Mouse (Mus musculus): ENCODE measurements around the gene Ciao2b. TPM values are rescaled to one million over a fixed set of nuclear protein-coding genes. Genes with fewer than 3 reads are reported as not detected.
A peak's percentile ranks its signal among the peaks of the same experiment; 100 is the strongest.

Ciao2b gene
- polyA plus RNA-seq, 1 experiment from 2014 or later = 131 TPM

DNA sequence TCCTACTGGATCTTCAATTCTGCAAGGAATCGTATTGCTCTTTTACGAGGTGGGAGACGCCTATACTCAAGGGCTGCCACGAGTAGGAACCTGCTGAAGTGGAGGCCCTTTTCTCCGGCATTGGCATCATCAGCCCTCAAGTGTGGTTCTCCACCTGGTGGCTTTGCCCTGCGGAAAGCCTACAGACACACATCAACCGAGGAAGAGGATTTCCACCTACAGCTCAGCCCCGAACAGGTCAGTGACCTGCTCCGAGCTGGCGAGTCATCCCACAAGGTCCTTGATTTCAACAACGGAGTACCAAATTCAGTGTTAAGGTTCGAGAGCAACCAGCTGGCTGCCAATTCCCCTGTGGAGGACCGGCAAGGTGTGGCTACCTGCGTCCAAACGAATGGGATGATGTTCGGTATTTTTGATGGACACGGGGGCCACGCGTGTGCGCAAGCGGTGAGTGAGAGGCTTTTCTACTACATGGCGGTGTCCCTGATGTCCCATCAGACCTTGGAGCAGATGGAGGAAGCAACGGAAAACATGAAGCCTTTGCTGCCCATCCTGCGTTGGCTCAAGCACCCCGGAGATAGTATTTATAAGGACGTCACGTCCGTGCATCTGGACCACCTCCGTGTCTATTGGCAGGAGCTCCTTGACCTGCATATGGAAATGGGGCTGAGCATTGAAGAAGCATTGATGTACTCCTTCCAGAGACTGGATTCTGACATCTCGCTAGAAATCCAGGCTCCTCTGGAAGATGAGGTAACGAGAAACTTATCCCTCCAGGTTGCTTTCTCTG is 48.0 kb downstream of the Ciao2b start:
- Histone ChIP-seq H3K27ac (replicated peaks) (no peak overlapping the region), H3K4me3 (no peak overlapping the region), H3K36me3 (peaks cover 36% of the 10 kb centered on the region), H3K4me2 (no peak overlapping the region), H3K9ac (no peak overlapping the region), H3K9me3 (no peaks in the 10 kb centered on the region), H3K4me1 (replicated peaks) (peaks cover 15% of the 10 kb centered on the region), H3K27me3 (no peaks in the 10 kb centered on the region)
- no peak for ATAC-seq (ENCODE audit: low read depth)
- WGBS = 94% methylated on average over 31 of the region's 31 CpGs

- H3K4me3 ChIP-seq = 0 out of 2 replicates have a peak overlapping the region, but pooled peaks have one; percentile 72
- peaks cover 33% of the 10 kb centered on the region for H3K36me3 ChIP-seq
- peaks cover 15% of the 10 kb centered on the region for H3K4me1 ChIP-seq (replicated peaks)
- H3K9ac ChIP-seq = no peak overlapping the region
- H3K9me3 ChIP-seq = no peaks in the 10 kb centered on the region
- peak overlapping the region; percentile 88 for H3K4me2 ChIP-seq
- H3K27ac ChIP-seq (replicated peaks) = no peak overlapping the region
- ATAC-seq (ENCODE audit: low read depth) = no peak
- WGBS = 77% methylated on average over 6 of the region's 6 CpGs
- H3K27me3 ChIP-seq = no peaks in the 10 kb centered on the region
These were observed 49.2 kb downstream of the Ciao2b start for GRCm38 (mm10) chr8:104592566-104592965.

DNA sequence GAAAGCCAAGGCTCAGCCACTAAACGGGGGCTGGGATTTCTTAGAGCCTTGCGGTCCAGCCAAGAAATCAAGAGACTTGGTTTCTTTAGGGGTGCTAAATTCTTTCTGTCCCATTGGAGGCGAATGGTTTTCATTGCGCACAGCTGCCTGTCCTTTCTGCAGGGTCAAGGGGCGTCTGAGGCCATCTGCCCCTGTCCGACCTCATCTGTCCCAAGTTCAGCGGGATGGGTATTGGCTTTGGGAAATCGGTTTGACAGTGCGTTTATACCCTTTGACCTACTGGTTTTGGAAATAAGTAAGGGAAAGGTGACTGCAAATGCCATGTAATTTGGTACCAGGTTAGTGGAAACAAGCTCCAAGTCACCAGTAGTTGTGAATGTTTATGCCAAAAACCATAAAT is 49.9 kb downstream of the Ciao2b start:
- 1% methylated on average over 9 of the region's 9 CpGs for WGBS
- H3K36me3 ChIP-seq = peaks cover 32% of the 10 kb centered on the region
- peaks cover 15% of the 10 kb centered on the region for H3K4me1 ChIP-seq (replicated peaks)
- peak overlapping the region; percentile 90 for H3K27ac ChIP-seq (replicated peaks)
- H3K9me3 ChIP-seq = no peaks in the 10 kb centered on the region
- H3K9ac ChIP-seq = peak overlapping the region; percentile 81
- no peaks in the 10 kb centered on the region for H3K27me3 ChIP-seq
- no peak for ATAC-seq (ENCODE audit: low read depth)
- peak overlapping the region; percentile 72 for H3K4me3 ChIP-seq
- H3K4me2 ChIP-seq = peak overlapping the region; percentile 88

DNA sequence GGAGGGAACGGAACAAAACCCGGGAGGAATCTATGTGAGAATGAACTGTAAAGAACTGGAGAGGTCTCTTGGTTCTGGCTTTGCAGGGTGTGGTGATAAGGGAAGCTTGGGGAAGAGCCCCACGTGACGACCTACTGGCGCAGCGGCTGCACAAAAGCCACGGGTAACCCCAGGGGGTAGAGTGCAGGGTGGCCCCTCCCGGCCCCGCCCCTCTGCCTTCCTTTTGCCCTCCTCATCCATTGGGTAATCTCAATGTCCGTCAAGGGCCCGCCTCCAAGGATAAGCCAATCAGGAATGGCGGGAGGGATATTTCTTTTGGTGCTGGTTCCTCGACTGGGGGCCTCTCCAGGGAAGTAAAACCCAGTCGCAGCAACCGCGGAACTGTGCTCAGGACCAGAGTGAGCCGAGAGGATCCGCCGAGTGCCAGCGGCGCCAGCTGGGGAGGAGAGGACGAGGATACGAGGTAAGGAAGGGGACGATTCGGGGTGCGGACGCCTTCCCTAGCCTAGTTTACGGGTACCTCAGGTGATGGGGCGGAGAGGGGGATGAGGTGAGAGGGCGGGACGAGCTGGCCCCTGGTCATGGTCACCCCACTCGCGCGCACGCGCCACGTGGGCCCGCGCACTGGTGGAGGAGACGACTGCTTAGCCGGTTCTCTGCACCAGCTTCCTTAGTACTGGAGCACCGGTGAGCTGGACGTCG is 50.5 kb downstream of the Ciao2b start, which contains the start of gene Pdp2:
Gene Pdp2, plus strand, starts transcription at position 319 of the 702 bp plus-strand sequence.
- Histone ChIP-seq H3K4me2 (peak within 1 kb of the TSS; percentile 88), H3K27ac (replicated peaks) (peak within 1 kb of the TSS; percentile 90), H3K9ac (peak within 1 kb of the TSS; percentile 81), H3K4me3 (peak within 1 kb of the TSS; percentile 72), H3K9me3 (no peaks in the 10 kb centered on the region), H3K27me3 (no peaks in the 10 kb centered on the region), H3K4me1 (replicated peaks) (peaks cover 15% of the 10 kb centered on the region), H3K36me3 (peaks cover 26% of the 10 kb centered on the region)
- peak; percentile 98 for ATAC-seq (ENCODE audit: low read depth)
- under 1% methylated on average over 44 of the region's 44 CpGs for WGBS

DNA sequence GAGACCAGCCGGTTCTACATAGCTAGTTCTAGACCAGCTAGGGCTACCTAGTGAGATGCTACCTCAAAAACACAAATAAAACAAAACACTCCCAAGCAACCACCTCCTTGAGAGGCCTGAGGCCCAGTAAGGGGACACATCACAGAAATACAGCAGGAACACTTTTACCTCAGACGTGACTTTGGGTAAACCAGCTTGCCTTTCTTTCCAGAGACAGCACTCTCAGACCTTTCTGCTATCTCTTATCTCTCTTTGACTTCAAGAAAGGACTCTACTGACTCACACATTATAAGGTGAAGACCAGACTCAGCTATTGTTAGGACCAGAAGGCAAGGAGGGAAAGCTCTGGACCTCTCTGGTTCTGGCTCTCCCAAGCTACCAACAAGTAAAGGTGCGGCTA is 51.5 kb downstream of the Ciao2b start:
- Histone ChIP-seq H3K4me1 (replicated peaks) (peaks cover 15% of the 10 kb centered on the region), H3K27ac (replicated peaks) (no peak overlapping the region), H3K4me3 (no peak overlapping the region), H3K27me3 (no peaks in the 10 kb centered on the region), H3K4me2 (no peak overlapping the region), H3K36me3 (peaks cover 19% of the 10 kb centered on the region), H3K9me3 (no peaks in the 10 kb centered on the region), H3K9ac (no peak overlapping the region)
- ATAC-seq (ENCODE audit: low read depth) = no peak
- WGBS = 94% methylated on average over 3 of the region's 3 CpGs

Other genes with a start within 250 kb of the Ciao2b start
- 1.6 and 1.9 TPM in 2 replicates for gene Cmtm4, start 246.2 kb downstream of the Ciao2b start, polyA plus RNA-seq (2015; fragmentation: Nextera tagmentation; extraction: Ambion mirVana)
- gene Dync1li2, start 198.9 kb downstream of the Ciao2b start, polyA plus RNA-seq (2015; fragmentation: Nextera tagmentation; extraction: Ambion mirVana) = 95.5 and 104 TPM in 2 replicates
- 0.18 and 0.21 TPM in 2 replicates for gene Terb1, start 132.1 kb downstream of the Ciao2b start, polyA plus RNA-seq (2015; fragmentation: Nextera tagmentation; extraction: Ambion mirVana)
- 108 and 113 TPM in 2 replicates for gene Nae1, start 107.3 kb downstream of the Ciao2b start, polyA plus RNA-seq (2015; fragmentation: Nextera tagmentation; extraction: Ambion mirVana)
- 2.2 and 2.3 TPM in 2 replicates for gene Car7, start 107.3 kb downstream of the Ciao2b start, polyA plus RNA-seq (2015; fragmentation: Nextera tagmentation; extraction: Ambion mirVana)
- gene Pdp2, start 50.5 kb downstream of the Ciao2b start, polyA plus RNA-seq (2015; fragmentation: Nextera tagmentation; extraction: Ambion mirVana) = 17.9 and 19.7 TPM in 2 replicates
- gene Cdh16, start 17.6 kb downstream of the Ciao2b start, polyA plus RNA-seq (2015; fragmentation: Nextera tagmentation; extraction: Ambion mirVana) = 0.29 and 0.45 TPM in 2 replicates
- gene Rrad, start 10.6 kb downstream of the Ciao2b start, polyA plus RNA-seq (2015; fragmentation: Nextera tagmentation; extraction: Ambion mirVana) = 3.7 and 4.9 TPM in 2 replicates
- gene Ces2a, start 92.0 kb upstream of the Ciao2b start, polyA plus RNA-seq (2015; fragmentation: Nextera tagmentation; extraction: Ambion mirVana) = not detected in 2 replicates
- 0.13 and 0.15 TPM in 2 replicates for gene Ces2b, start 189.6 kb upstream of the Ciao2b start, polyA plus RNA-seq (2015; fragmentation: Nextera tagmentation; extraction: Ambion mirVana)
- gene Ces2c, start 205.1 kb upstream of the Ciao2b start, polyA plus RNA-seq (2015; fragmentation: Nextera tagmentation; extraction: Ambion mirVana) = not detected in 2 replicates